Mouse (Mus musculus) small intestine, adult 2 months (tissue): ENCODE measurements at regions not wholly inside any gene's neighbourhood (a gene's known extent, or its start where the extent isn't known, plus 50 kb on each side); places are given as distances from the start of the nearest gene placed in this dataset.

Source experiments
- H3K27ac ChIP-seq: fragments of 200-500 bp; 2 replicates; pipeline ENCODE4 v1.5.1; 2012; ENCODE audit warnings: low read depth, low read length, control low read depth, inconsistent platforms; ENCODE audit not compliant: insufficient read depth
- H3K27me3 ChIP-seq: fragments of 200-500 bp; 2 replicates; pipeline ENCODE4 v1.6.1; 2012; ENCODE audit warnings: mild to moderate bottlenecking, moderate library complexity, low read length, inconsistent platforms; ENCODE audit not compliant: control insufficient read depth, insufficient read depth
- H3K36me3 ChIP-seq: fragments of 200-500 bp; 2 replicates; pipeline ENCODE4 v1.6.1; 2012; ENCODE audit warnings: mild to moderate bottlenecking, low read length, control low read depth, inconsistent platforms; ENCODE audit not compliant: control insufficient read depth, insufficient read depth
- H3K4me1 ChIP-seq: fragments of 200-500 bp; 2 replicates; pipeline ENCODE4 v1.6.1; 2012; ENCODE audit warnings: low read length, inconsistent platforms, mixed read lengths; ENCODE audit not compliant: control insufficient read depth, insufficient read depth, insufficient read length
- H3K4me3 ChIP-seq: fragments of 200-500 bp; 2 replicates; pipeline ENCODE4 v1.5.1; 2012; ENCODE audit warnings: low read depth, mild to moderate bottlenecking, control low read depth, inconsistent platforms, low read length, moderate library complexity
- CTCF ChIP-seq: fragments of 200-500 bp; IDR thresholded peaks from 2 replicates; pipeline ENCODE4 v1.5.1; 2012; ENCODE audit warnings: low read depth, mild to moderate bottlenecking, control low read depth, inconsistent platforms, low read length, moderate library complexity, mixed read lengths; ENCODE audit not compliant: insufficient replicate concordance, insufficient read length; ENCODE audit errors: extremely low read depth
- POLR2A ChIP-seq: fragments of 200-500 bp; IDR thresholded peaks from 2 replicates; pipeline ENCODE4 v1.6.1; 2012; ENCODE audit warnings: low read depth, mild to moderate bottlenecking, control low read depth, inconsistent platforms, low read length, moderate library complexity
- WGBS: fragments of 180-500 bp; shearing (Covaris S2); methylation state at CpG from one replicate; pipeline ENCODE4 v1.1.7; 2018; 5-methylcytosine and 5-hydroxymethylcytosine counted together

- Histone ChIP-seq H3K4me1 (no peaks in the 10 kb centered on the region), H3K27me3 (no peaks in the 10 kb centered on the region), H3K4me3 (no peak overlapping the region), H3K27ac (no peak overlapping the region), H3K36me3 (no peaks in the 10 kb centered on the region)
- 49% methylated on average over 2 of the region's 2 CpGs for WGBS
- no peak for TF ChIP-seq CTCF
Measured at GRCm38 (mm10) chr9:116400270-116400669, 225.1 kb upstream of the Tgfbr2 start.

GRCm38 (mm10) chr9:116399296-116399695 is 224.1 kb upstream of the Tgfbr2 start:
- Histone ChIP-seq H3K4me3 (no peak overlapping the region), H3K36me3 (no peaks in the 10 kb centered on the region), H3K4me1 (no peaks in the 10 kb centered on the region), H3K27me3 (no peaks in the 10 kb centered on the region), H3K27ac (no peak overlapping the region)
- no peak for TF ChIP-seq POLR2A
- TF ChIP-seq CTCF = no peak
- 87% methylated on average over 1 of the region's 1 CpGs for WGBS

GRCm38 (mm10) chr9:116392258-116392657 is 217.1 kb upstream of the Tgfbr2 start:
- H3K27ac ChIP-seq = no peak overlapping the region
- peaks cover 4% of the 10 kb centered on the region; the same call in 1 of the 2 replicates for H3K4me1 ChIP-seq
- H3K27me3 ChIP-seq = no peaks in the 10 kb centered on the region
- no peak for TF ChIP-seq POLR2A
- no peak for TF ChIP-seq CTCF
- no peak overlapping the region for H3K4me3 ChIP-seq
- no peaks in the 10 kb centered on the region for H3K36me3 ChIP-seq
- 79% methylated on average over 8 of the region's 8 CpGs for WGBS

- Histone ChIP-seq H3K4me3 (no peak overlapping the region), H3K36me3 (no peaks in the 10 kb centered on the region), H3K4me1 (peaks cover 4% of the 10 kb centered on the region; the same call in 1 of the 2 replicates), H3K27me3 (no peaks in the 10 kb centered on the region), H3K27ac (no peak overlapping the region)
- WGBS = 75% methylated on average over 3 of the region's 3 CpGs
- TF ChIP-seq POLR2A (no peak), CTCF (no peak)
Measured at GRCm38 (mm10) chr9:116389781-116390180, 214.6 kb upstream of the Tgfbr2 start.

- no peak overlapping the region for H3K4me3 ChIP-seq
- no peaks in the 10 kb centered on the region for H3K36me3 ChIP-seq
- no peak overlapping the region for H3K27ac ChIP-seq
- peaks cover 9% of the 10 kb centered on the region; the same call in 1 of the 2 replicates for H3K4me1 ChIP-seq
- no peaks in the 10 kb centered on the region for H3K27me3 ChIP-seq
- TF ChIP-seq CTCF = no peak
- TF ChIP-seq POLR2A = no peak
- WGBS = 25% methylated on average over 8 of the region's 8 CpGs
Measured at GRCm38 (mm10) chr9:116388863-116389262, 213.7 kb upstream of the Tgfbr2 start.

- Histone ChIP-seq H3K36me3 (no peaks in the 10 kb centered on the region), H3K27ac (no peak overlapping the region), H3K4me3 (no peak overlapping the region), H3K27me3 (no peaks in the 10 kb centered on the region), H3K4me1 (peaks cover 14% of the 10 kb centered on the region; the same call in 1 of the 2 replicates)
- WGBS = 98% methylated on average over 9 of the region's 9 CpGs
- TF ChIP-seq POLR2A = no peak
- TF ChIP-seq CTCF = no peak
Measured at GRCm38 (mm10) chr9:116388025-116388424, 212.9 kb upstream of the Tgfbr2 start.

- 42% methylated on average over 21 of the region's 21 CpGs for WGBS
- Histone ChIP-seq H3K4me1 (peaks cover 18% of the 10 kb centered on the region; the same call in 1 of the 2 replicates), H3K36me3 (no peaks in the 10 kb centered on the region), H3K27me3 (no peaks in the 10 kb centered on the region), H3K4me3 (no peak overlapping the region), H3K27ac (no peak overlapping the region)
- TF ChIP-seq POLR2A = no peak
- peak; percentile 63; the same call in 1 of the 2 replicates for TF ChIP-seq CTCF
Measured at GRCm38 (mm10) chr9:116384176-116385076, 209.3 kb upstream of the Tgfbr2 start.
